Mouse (Mus musculus) kidney, adult 2 months (tissue): ENCODE measurements around the gene Calhm2.

Source experiments
- CTCF ChIP-seq: fragments of 200-500 bp; conservative IDR thresholded peaks from 2 replicates; pipeline ENCODE4 v1.5.1; 2011; ENCODE audit warnings: low read depth, mild to moderate bottlenecking, control low read depth, low read length, moderate library complexity, mixed read lengths; ENCODE audit not compliant: insufficient read depth, insufficient read length
- POLR2A ChIP-seq: fragments of 200-500 bp; IDR thresholded peaks from one replicate; pipeline ENCODE4 v1.6.1; 2011; ENCODE audit warnings: low read depth, low read length, control low read depth

DNA sequence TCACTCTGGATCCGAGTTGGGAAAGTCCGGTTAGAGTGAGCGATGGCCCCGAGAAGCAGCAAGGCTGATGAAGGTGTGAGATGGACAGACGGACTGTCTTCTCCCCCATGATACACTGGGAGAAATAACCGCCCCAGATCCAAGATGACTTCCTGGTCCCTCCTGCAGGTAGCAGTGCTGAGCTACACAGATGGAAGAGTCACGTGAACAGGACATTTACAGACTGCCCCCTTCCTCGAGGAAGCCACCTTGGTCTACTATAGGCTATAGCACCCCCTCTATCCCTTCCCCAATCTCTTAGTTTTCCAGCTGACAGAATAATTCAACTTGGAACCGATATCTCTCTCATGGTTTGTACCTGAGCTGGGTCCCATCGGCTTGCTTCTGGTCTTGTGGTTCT is 39.9 kb upstream of the Calhm2 start:
- TF ChIP-seq CTCF (peak; percentile 44), POLR2A (no peak)
